Mouse (Mus musculus) lung, postnatal 0 days (tissue): Measurements from ENCODE around the gene Bri3.

ENCODE experiments used
- CTCF ChIP-seq: IDR thresholded peaks from 2 replicates; pipeline ENCODE4 v1.5.1; 2016; ENCODE audit warnings: antibody characterized with exemption, mild to moderate bottlenecking
- EP300 ChIP-seq: IDR thresholded peaks from 2 replicates; pipeline ENCODE4 v1.6.1; 2016; ENCODE audit warnings: antibody characterized with exemption, mild to moderate bottlenecking, control low read depth

GRCm38 (mm10) chr5:144316442-144316841 lies 72.2 kb downstream of the Bri3 start:
- TF ChIP-seq CTCF (no peak), EP300 (no peak)
